Mouse (Mus musculus) midbrain, postnatal 0 days (tissue): ENCODE results near the gene Sec14l2. TPM values are rescaled to one million over a fixed set of nuclear protein-coding genes. Genes with fewer than 3 reads are reported as not detected.

Experiments
- ATAC-seq: fragments of 200-750 bp; cut with Nextera tagmentation; 2 replicates; pipeline ENCODE4 v1.8.0; 2017; ENCODE audit warnings: moderate number of reproducible peaks, mild to moderate bottlenecking, moderate TSS enrichment, moderate library complexity; ENCODE audit not compliant: low FRiP score
- DNase-seq: peaks from one replicate; pipeline ENCODE4 v3.0.0-alpha.2; 2015; ENCODE audit warnings: low spot score
- H3K27ac ChIP-seq: fragments of 300-500 bp; sonication (generic); 2 replicates; pipeline ENCODE4 v1.5.1; 2014; ENCODE audit warnings: low read depth, mild to moderate bottlenecking, low read length, mixed read lengths
- H3K27me3 ChIP-seq: fragments of 300-500 bp; sonication (generic); 2 replicates; pipeline ENCODE4 v1.6.1; 2014; ENCODE audit warnings: low read length, control low read depth, mixed read lengths; ENCODE audit not compliant: insufficient read depth
- H3K36me3 ChIP-seq: fragments of 300-500 bp; sonication (generic); 2 replicates; pipeline ENCODE4 v1.6.1; 2014; ENCODE audit warnings: low read length, control low read depth, mixed read lengths; ENCODE audit not compliant: insufficient read depth
- H3K4me1 ChIP-seq: fragments of 300-500 bp; sonication (generic); 2 replicates; pipeline ENCODE4 v1.6.1; 2014; ENCODE audit warnings: mild to moderate bottlenecking, control low read depth, antibody characterized with exemption, low read length, mixed read lengths; ENCODE audit not compliant: insufficient read depth
- H3K4me2 ChIP-seq: fragments of 300-500 bp; sonication (generic); 2 replicates; pipeline ENCODE4 v1.6.1; 2014; ENCODE audit warnings: low read depth, mild to moderate bottlenecking, low read length, mixed read lengths; ENCODE audit not compliant: poor library complexity, severe bottlenecking
- H3K4me3 ChIP-seq: fragments of 300-500 bp; sonication (generic); 2 replicates; pipeline ENCODE4 v1.5.1; 2014; ENCODE audit warnings: low read depth, mild to moderate bottlenecking, low read length, moderate library complexity
- H3K9ac ChIP-seq: fragments of 300-500 bp; sonication (generic); replicated peaks from 2 replicates; pipeline ENCODE4 v1.6.1; 2014; ENCODE audit warnings: mild to moderate bottlenecking, low read length, moderate library complexity, mixed read lengths; ENCODE audit not compliant: poor library complexity, severe bottlenecking
- H3K9me3 ChIP-seq: fragments of 300-500 bp; sonication (generic); 2 replicates; pipeline ENCODE4 v1.6.1; 2016; ENCODE audit warnings: low read length, control low read depth
- CTCF ChIP-seq: IDR thresholded peaks from 2 replicates; pipeline ENCODE4 v1.5.1; 2016; ENCODE audit warnings: antibody characterized with exemption, mild to moderate bottlenecking
- WGBS: fragments of 180-500 bp; shearing (Covaris S2); extraction: QIAGEN DNeasy Blood & Tissue Kit; methylation state at CpG from one replicate; pipeline ENCODE4 v1.1.7; 2014; 5-methylcytosine and 5-hydroxymethylcytosine counted together
- polyA plus RNA-seq: library from polyadenylated mRNA; unstranded; fragments of >200 nt; fragmentation: Nextera tagmentation; extraction: Ambion mirVana; gene quantifications from 2 replicates; pipeline ENCODE4 v1.2.1, GENCODE M21; 2015
- total RNA-seq: library from RNA; depleted of rRNA; stranded (reverse); fragments of >200 nt; gene quantifications from 2 replicates; pipeline ENCODE4 v1.2.3, GENCODE M21; 2014

Gene Sec14l2
- total and polyA plus RNA-seq, 2 experiments from 2014 or later, result 5.5 to 13.2 TPM

GRCm38 (mm10) chr11:4122226-4122625 lies 989 bp downstream of the Sec14l2 start:
- Histone ChIP-seq H3K27me3 (peaks cover 5% of the 10 kb centered on the region; the same call in 1 of the 2 replicates), H3K27ac (no peak overlapping the region), H3K36me3 (no peaks in the 10 kb centered on the region), H3K9ac (no peak overlapping the region), H3K4me1 (peaks cover 6% of the 10 kb centered on the region), H3K9me3 (peaks cover 5% of the 10 kb centered on the region; the same call in 1 of the 2 replicates), H3K4me2 (no peak overlapping the region), H3K4me3 (no peak overlapping the region)
- DNase-seq (no peak), ATAC-seq (no peak)
- WGBS, result 88% methylated on average over 5 of the region's 5 CpGs
- no peak for TF ChIP-seq CTCF

- no peak overlapping the region for H3K4me2 ChIP-seq
- H3K9ac ChIP-seq, result no peak overlapping the region
- no peak overlapping the region for H3K4me3 ChIP-seq
- H3K27ac ChIP-seq, result no peak overlapping the region
- 78% methylated on average over 3 of the region's 3 CpGs for WGBS
- H3K9me3 ChIP-seq, result peaks cover 5% of the 10 kb centered on the region; the same call in 1 of the 2 replicates
- TF ChIP-seq CTCF, result no peak
- H3K27me3 ChIP-seq, result peaks cover 5% of the 10 kb centered on the region; the same call in 1 of the 2 replicates
- no peaks in the 10 kb centered on the region for H3K36me3 ChIP-seq
- DNase-seq, result no peak
- ATAC-seq, result no peak
- H3K4me1 ChIP-seq, result peaks cover 11% of the 10 kb centered on the region
These were observed 1.5 kb downstream of the Sec14l2 start for GRCm38 (mm10) chr11:4121691-4122090.

GRCm38 (mm10) chr11:4119635-4120034 lies 3.6 kb downstream of the Sec14l2 start:
- H3K36me3 ChIP-seq, result no peaks in the 10 kb centered on the region
- 81% methylated on average over 5 of the region's 5 CpGs for WGBS
- H3K9me3 ChIP-seq, result no peaks in the 10 kb centered on the region
- no peak overlapping the region for H3K9ac ChIP-seq
- TF ChIP-seq CTCF, result no peak
- H3K4me3 ChIP-seq, result no peak overlapping the region
- ATAC-seq (no peak), DNase-seq (no peak)
- H3K4me2 ChIP-seq, result no peak overlapping the region
- peaks cover 5% of the 10 kb centered on the region; the same call in 1 of the 2 replicates for H3K27me3 ChIP-seq
- H3K27ac ChIP-seq, result no peak overlapping the region
- peaks cover 12% of the 10 kb centered on the region for H3K4me1 ChIP-seq

GRCm38 (mm10) chr11:4118081-4118921 lies 4.9 kb downstream of the Sec14l2 start:
- Histone ChIP-seq H3K9me3 (no peaks in the 10 kb centered on the region), H3K27me3 (peaks cover 5% of the 10 kb centered on the region; the same call in 1 of the 2 replicates), H3K36me3 (no peaks in the 10 kb centered on the region), H3K4me1 (peaks cover 12% of the 10 kb centered on the region), H3K27ac (peak overlapping the region; percentile 68), H3K4me2 (peak overlapping the region; percentile 87), H3K4me3 (peak overlapping the region; percentile 63), H3K9ac (peak overlapping the region; percentile 68)
- peak; percentile 69 for ATAC-seq
- 1% methylated on average over 39 of the region's 41 CpGs for WGBS
- no peak for TF ChIP-seq CTCF
- DNase-seq, result peak; percentile 84

GRCm38 (mm10) chr11:4117372-4118071 lies 5.7 kb downstream of the Sec14l2 start:
- Histone ChIP-seq H3K27ac (peak overlapping the region; percentile 68; the same call in 1 of the 2 replicates), H3K4me3 (peak overlapping the region; percentile 63), H3K9me3 (no peaks in the 10 kb centered on the region), H3K9ac (peak overlapping the region; percentile 68), H3K27me3 (peaks cover 5% of the 10 kb centered on the region; the same call in 1 of the 2 replicates), H3K4me1 (peaks cover 12% of the 10 kb centered on the region), H3K4me2 (peak overlapping the region; percentile 87), H3K36me3 (no peaks in the 10 kb centered on the region)
- ATAC-seq, result 0 out of 2 replicates have a peak, but pooled peaks have one; percentile 18
- WGBS, result 25% methylated on average over 3 of the region's 3 CpGs
- peak; percentile 58 for TF ChIP-seq CTCF
- peak; percentile 45 for DNase-seq
